Mouse (Mus musculus): Measurements from ENCODE around the gene Fam217a. TPM values are rescaled to one million over a fixed set of nuclear protein-coding genes. Genes with fewer than 3 reads are reported as not detected.

Fam217a gene
- polyA plus RNA-seq, 1 experiment: 1.1 TPM

Other genes starting within 250 kb of the Fam217a start
- not detected in 2 replicates for gene Fam50b, start 189.5 kb downstream of the Fam217a start, polyA plus RNA-seq (2012; rRNA removed)
- 100 and 112 TPM in 2 replicates for gene Prpf4b, start 49.0 kb downstream of the Fam217a start, polyA plus RNA-seq (2012; rRNA removed)
- not detected in 2 replicates for gene 4933417A18Rik, start 99 bp upstream of the Fam217a start, polyA plus RNA-seq (2012; rRNA removed)
- 0.15 and 0.36 TPM in 2 replicates for gene Eci3, start 39.5 kb upstream of the Fam217a start, polyA plus RNA-seq (2012; rRNA removed)
- 58.6 and 60.5 TPM in 2 replicates for gene Eci2, start 102.8 kb upstream of the Fam217a start, polyA plus RNA-seq (2012; rRNA removed)

Data from cerebellum, adult 2 months (tissue).